Mouse (Mus musculus) spleen, postnatal 4 days (tissue): ENCODE results near the gene Noct.
"Not testable (repeated sequence)": the region's sequence is repeated elsewhere in the genome, so short reads cannot be mapped to it uniquely, and the experiment has no call there.

ENCODE experiments used
- DNase-seq, 2 experiments: peaks; one replicate each; pipeline ENCODE4 v3.0.0; 2022; ENCODE audit warnings: low spot score in 2 of 2

Gene Noct

GRCm38 (mm10) chr3:51224363-51225225, at the start of gene Noct:
Noct (plus strand) TSS chr3:51224447.
- DNase-seq: peak; percentile 89 to 95

- no peak for DNase-seq
Measured at GRCm38 (mm10) chr3:51178158-51178557, 46.1 kb upstream of the Noct start.

GRCm38 (mm10) chr3:51179460-51180146, 44.6 kb upstream of the Noct start:
- no peak for DNase-seq

- DNase-seq: no peak
Measured at GRCm38 (mm10) chr3:51180341-51180940, 43.8 kb upstream of the Noct start.

GRCm38 (mm10) chr3:51182455-51182854, 41.8 kb upstream of the Noct start:
- no peak for DNase-seq

- DNase-seq: not testable (repeated sequence)
Measured at GRCm38 (mm10) chr3:51183508-51183907, 40.7 kb upstream of the Noct start.

GRCm38 (mm10) chr3:51183967-51184366, 40.3 kb upstream of the Noct start:
- not testable (repeated sequence) for DNase-seq

GRCm38 (mm10) chr3:51184715-51185114, 39.5 kb upstream of the Noct start:
- no peak for DNase-seq

- no peak for DNase-seq
Measured at GRCm38 (mm10) chr3:51185406-51185805, 38.8 kb upstream of the Noct start.

- no peak for DNase-seq
Measured at GRCm38 (mm10) chr3:51194075-51194474, 30.2 kb upstream of the Noct start.

GRCm38 (mm10) chr3:51195321-51195720, 28.9 kb upstream of the Noct start:
- DNase-seq: no peak

GRCm38 (mm10) chr3:51195736-51196135, 28.5 kb upstream of the Noct start:
- DNase-seq: no peak

- DNase-seq: no peak
Measured at GRCm38 (mm10) chr3:51196724-51197111, 27.5 kb upstream of the Noct start.

GRCm38 (mm10) chr3:51197112-51197731, 27.0 kb upstream of the Noct start:
- no peak for DNase-seq

- DNase-seq: no peak
Measured at GRCm38 (mm10) chr3:51198291-51198690, 26.0 kb upstream of the Noct start.

- DNase-seq: no peak
Measured at GRCm38 (mm10) chr3:51199130-51199529, 25.1 kb upstream of the Noct start.

GRCm38 (mm10) chr3:51200311-51200710, 23.9 kb upstream of the Noct start:
- DNase-seq: no peak

- DNase-seq: no peak
Measured at GRCm38 (mm10) chr3:51200894-51201293, 23.4 kb upstream of the Noct start.

GRCm38 (mm10) chr3:51201986-51202385, 22.3 kb upstream of the Noct start:
- DNase-seq: no peak

- DNase-seq: no peak
Measured at GRCm38 (mm10) chr3:51202491-51202987, 21.7 kb upstream of the Noct start.

- no peak for DNase-seq
Measured at GRCm38 (mm10) chr3:51203906-51204305, 20.3 kb upstream of the Noct start.

- DNase-seq: no peak
Measured at GRCm38 (mm10) chr3:51204441-51204840, 19.8 kb upstream of the Noct start.
